Mouse (Mus musculus): Measurements from ENCODE around the gene Ypel3. TPM values are rescaled to one million over a fixed set of nuclear protein-coding genes. Genes with fewer than 3 reads are reported as not detected.
"Not testable (repeated sequence)": the region's sequence is repeated elsewhere in the genome, so short reads cannot be mapped to it uniquely, and the experiment has no call there.

Ypel3 gene
- polyA plus RNA-seq, 1 experiment, result 58.8 TPM

GRCm38 (mm10) chr7:126778147-126778546 is 1.4 kb downstream of the Ypel3 start:
- Histone ChIP-seq H3K27ac (ENCODE audit: insufficient read depth, low read length) (no peak overlapping the region), H3K4me3 (ENCODE audit: insufficient read depth, low read length) (no peak overlapping the region)

GRCm38 (mm10) chr7:126779101-126779500 is 2.3 kb downstream of the Ypel3 start:
- not testable (repeated sequence) for H3K4me1 ChIP-seq (ENCODE audit: control insufficient read depth, insufficient read depth, low read length); H3K4me3 ChIP-seq (ENCODE audit: insufficient read depth, low read length); H3K27ac ChIP-seq (ENCODE audit: insufficient read depth, low read length)

More at GRCm38 (mm10) chr7:126778147-126778546, 1.4 kb downstream of the Ypel3 start:
- peaks cover 6% of the 10 kb centered on the region; the same call in 1 of the 2 replicates for H3K4me1 ChIP-seq (ENCODE audit: control insufficient read depth, insufficient read depth, low read length)
- TF ChIP-seq CTCF (IDR thresholded peaks at IDR 0.05; ENCODE audit: borderline replicate concordance, insufficient read depth, low read length) (no peak), POLR2A (IDR thresholded peaks at IDR 0.05; ENCODE audit: low read depth, low read length) (no peak)

DNA sequence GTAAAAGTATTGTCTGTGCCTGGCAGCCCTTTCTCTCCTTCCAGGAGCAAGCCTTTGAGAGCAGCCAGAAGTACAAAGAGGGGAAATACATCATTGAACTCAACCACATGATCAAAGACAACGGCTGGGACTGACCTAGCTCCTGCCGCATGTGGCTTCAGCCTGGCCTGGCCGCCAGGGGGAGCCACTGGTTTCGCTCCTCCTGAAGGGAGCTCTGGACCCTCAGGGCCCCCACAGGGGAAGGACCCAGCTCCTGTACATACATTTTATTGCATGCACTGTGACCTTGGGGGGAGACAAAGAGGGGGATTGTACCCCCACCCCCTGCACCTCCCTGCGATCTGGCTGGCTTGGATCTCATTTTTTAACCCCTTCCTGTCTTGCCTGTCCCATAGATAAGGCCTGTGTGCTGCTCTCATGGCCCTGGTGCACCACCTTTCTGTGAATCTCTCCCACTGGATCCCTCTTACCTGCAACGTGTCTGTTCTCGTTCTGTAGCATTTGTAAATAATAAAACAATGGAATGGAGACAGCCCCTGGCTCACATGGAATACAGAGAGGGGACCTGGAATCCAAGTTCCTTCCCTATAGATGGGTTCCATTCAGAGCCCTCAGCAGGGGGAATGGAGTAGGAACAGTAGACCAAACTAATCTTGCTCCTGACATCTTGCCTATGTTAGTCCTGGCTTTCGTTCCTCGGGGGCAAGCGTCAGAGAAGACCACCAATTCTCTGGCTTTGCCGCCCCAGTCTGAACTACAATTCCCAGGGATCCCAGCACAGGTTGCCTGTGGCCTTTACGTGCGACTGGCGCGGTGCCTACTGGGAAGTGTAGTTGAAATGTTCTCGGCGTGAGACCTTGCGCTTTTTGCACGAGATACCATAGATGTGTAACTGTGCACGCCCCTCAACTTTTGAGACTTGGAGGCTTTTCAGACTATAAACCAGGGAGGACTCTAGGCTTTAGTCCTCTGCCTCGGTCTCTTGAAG is 3.5 kb downstream of the Ypel3 start:
- TF ChIP-seq CTCF (IDR thresholded peaks at IDR 0.05; ENCODE audit: borderline replicate concordance, insufficient read depth, low read length), result peak; percentile 67
- TF ChIP-seq POLR2A (IDR thresholded peaks at IDR 0.05; ENCODE audit: low read depth, low read length), result no peak; the same call in 1 of the 2 replicates
- H3K4me1 ChIP-seq (ENCODE audit: control insufficient read depth, insufficient read depth, low read length), result peaks cover 6% of the 10 kb centered on the region; the same call in 1 of the 2 replicates
- no peak overlapping the region for H3K27ac ChIP-seq (ENCODE audit: insufficient read depth, low read length)
- H3K4me3 ChIP-seq (ENCODE audit: insufficient read depth, low read length), result peak overlapping the region; percentile 12; the same call in 1 of the 2 replicates

DNA sequence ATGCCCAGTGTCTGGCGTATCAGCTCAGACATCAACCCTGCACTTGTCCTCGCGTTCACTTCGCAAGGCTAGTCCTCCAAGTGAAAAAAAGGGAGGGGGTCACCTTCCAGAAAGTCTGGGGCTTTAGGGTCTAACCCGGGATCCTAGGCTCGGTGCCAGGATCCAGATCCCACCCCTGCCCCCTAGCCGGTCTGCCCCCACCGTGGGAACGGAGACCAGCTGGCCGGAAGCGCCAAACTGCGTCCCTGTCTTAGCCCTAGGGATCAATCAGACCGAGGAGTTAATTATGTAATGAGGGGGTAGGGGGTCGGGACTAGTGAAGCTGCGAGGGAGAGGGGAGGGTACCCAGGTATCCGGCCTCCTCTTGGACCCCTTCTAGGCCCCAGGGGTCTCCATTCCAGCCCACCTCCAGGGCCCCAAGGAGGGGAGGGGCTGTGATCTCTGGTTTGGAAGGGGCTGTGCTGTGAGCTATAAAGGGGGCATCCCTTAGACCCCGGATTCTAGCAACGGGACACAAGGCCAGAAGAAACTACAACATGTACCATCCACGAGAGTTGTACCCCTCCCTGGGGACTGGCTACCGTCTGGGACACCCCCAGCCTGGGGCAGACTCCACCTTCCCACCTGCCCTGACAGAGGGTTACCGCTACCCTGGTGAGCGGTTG is 4.3 kb downstream of the Ypel3 start, which contains the start of gene Tbx6:
Tbx6 (plus strand) TSS at position 513 of the 665 bp plus-strand sequence.
- Histone ChIP-seq H3K4me1 (ENCODE audit: control insufficient read depth, insufficient read depth, low read length) (peaks cover 2% of the 10 kb centered on the region; the same call in 1 of the 2 replicates), H3K27ac (ENCODE audit: insufficient read depth, low read length) (no peak within 1 kb of the TSS), H3K4me3 (ENCODE audit: insufficient read depth, low read length) (peak within 1 kb of the TSS; percentile 12; the same call in 1 of the 2 replicates)
- no peak for TF ChIP-seq CTCF (IDR thresholded peaks at IDR 0.05; ENCODE audit: borderline replicate concordance, insufficient read depth, low read length)
- TF ChIP-seq POLR2A (IDR thresholded peaks at IDR 0.05; ENCODE audit: low read depth, low read length), result no peak

DNA sequence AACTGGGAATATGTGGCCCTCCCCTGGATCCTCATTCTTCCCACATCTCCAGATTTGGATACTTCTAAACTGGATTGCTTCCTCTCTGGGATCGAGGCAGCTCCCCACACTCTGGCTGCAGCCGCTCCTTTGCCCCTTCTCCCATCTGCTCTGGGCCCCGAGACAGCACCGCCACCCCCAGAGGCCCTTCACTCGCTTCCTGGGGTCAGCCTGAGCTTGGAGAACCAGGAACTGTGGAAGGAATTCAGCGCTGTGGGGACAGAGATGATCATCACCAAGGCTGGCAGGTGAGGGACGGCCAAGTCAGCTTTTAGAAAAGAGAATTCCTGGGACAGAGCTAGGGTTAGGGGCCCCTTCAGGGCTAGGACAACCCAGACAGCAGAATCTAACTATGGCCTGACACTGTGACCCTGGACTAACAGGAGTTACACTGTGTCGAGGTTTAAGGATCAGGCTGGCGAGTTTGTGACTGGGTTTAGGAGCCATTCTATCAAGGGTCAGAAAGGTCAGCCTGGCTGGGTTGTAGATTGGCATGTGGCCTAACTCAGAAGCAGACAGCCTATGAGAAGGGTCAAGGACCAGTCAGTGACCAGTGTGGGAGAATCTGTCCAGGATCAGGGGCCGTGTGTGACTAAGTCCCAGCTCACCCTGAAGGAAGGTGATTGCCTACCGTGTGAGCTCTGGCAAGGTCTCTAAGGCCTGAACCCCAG is 5.1 kb downstream of the Ypel3 start:
- no peak overlapping the region for H3K4me3 ChIP-seq (ENCODE audit: insufficient read depth, low read length)
- TF ChIP-seq CTCF (IDR thresholded peaks at IDR 0.05; ENCODE audit: borderline replicate concordance, insufficient read depth, low read length), result no peak
- TF ChIP-seq POLR2A (IDR thresholded peaks at IDR 0.05; ENCODE audit: low read depth, low read length), result no peak
- H3K4me1 ChIP-seq (ENCODE audit: control insufficient read depth, insufficient read depth, low read length), result no peaks in the 10 kb centered on the region
- no peak overlapping the region for H3K27ac ChIP-seq (ENCODE audit: insufficient read depth, low read length)

DNA sequence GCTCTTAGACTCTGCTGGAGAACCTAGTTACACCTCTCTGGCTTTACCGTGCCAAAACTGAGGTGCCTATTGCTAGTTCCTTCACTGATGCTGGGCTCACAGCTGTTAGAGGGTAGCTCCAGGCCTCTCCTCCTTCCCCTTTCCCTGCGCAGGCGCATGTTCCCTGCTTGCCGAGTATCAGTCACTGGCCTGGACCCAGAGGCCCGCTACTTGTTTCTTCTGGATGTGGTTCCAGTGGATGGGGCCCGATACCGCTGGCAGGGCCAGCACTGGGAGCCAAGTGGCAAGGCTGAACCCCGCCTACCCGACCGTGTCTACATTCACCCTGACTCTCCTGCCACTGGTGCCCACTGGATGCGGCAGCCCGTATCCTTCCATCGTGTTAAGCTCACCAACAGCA is 5.9 kb downstream of the Ypel3 start:
- no peak for TF ChIP-seq CTCF (IDR thresholded peaks at IDR 0.05; ENCODE audit: borderline replicate concordance, insufficient read depth, low read length)
- TF ChIP-seq POLR2A (IDR thresholded peaks at IDR 0.05; ENCODE audit: low read depth, low read length), result no peak
- Histone ChIP-seq H3K27ac (ENCODE audit: insufficient read depth, low read length) (no peak overlapping the region), H3K4me1 (ENCODE audit: control insufficient read depth, insufficient read depth, low read length) (no peaks in the 10 kb centered on the region)

GRCm38 (mm10) chr7:126784469-126784868 is 7.7 kb downstream of the Ypel3 start:
- no peak for TF ChIP-seq POLR2A (IDR thresholded peaks at IDR 0.05; ENCODE audit: low read depth, low read length)
- no peak for TF ChIP-seq CTCF (IDR thresholded peaks at IDR 0.05; ENCODE audit: borderline replicate concordance, insufficient read depth, low read length)
- H3K4me1 ChIP-seq (ENCODE audit: control insufficient read depth, insufficient read depth, low read length), result no peaks in the 10 kb centered on the region
- H3K4me3 ChIP-seq (ENCODE audit: insufficient read depth, low read length), result no peak overlapping the region
- no peak overlapping the region for H3K27ac ChIP-seq (ENCODE audit: insufficient read depth, low read length)

More for the DNA sequence above, 5.9 kb downstream of the Ypel3 start:
- no peak overlapping the region for H3K4me3 ChIP-seq (ENCODE audit: insufficient read depth, low read length)

DNA sequence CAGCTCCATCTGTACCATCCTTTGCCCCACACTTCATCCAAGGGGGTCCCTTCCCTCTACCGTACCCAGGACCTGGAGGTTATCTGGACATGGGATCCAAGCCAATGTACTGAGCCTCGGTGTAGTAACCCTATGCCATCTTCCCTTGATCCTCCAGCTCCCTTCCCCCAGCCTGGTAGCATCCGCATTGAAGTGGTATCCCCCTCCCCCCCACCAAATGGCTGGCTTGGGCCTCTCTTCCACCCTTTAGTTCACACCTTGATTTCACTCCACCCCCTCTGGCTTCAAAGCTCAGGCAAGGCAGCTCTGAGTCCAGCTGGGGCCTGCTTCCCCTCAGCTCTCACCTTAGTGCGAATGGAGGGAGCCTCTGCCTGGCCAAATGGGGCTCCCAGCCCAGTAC is 8.3 kb downstream of the Ypel3 start:
- Histone ChIP-seq H3K4me3 (ENCODE audit: insufficient read depth, low read length) (no peak overlapping the region), H3K27ac (ENCODE audit: insufficient read depth, low read length) (no peak overlapping the region), H3K4me1 (ENCODE audit: control insufficient read depth, insufficient read depth, low read length) (no peaks in the 10 kb centered on the region)
- TF ChIP-seq CTCF (IDR thresholded peaks at IDR 0.05; ENCODE audit: borderline replicate concordance, insufficient read depth, low read length) (no peak), POLR2A (IDR thresholded peaks at IDR 0.05; ENCODE audit: low read depth, low read length) (no peak)

DNA sequence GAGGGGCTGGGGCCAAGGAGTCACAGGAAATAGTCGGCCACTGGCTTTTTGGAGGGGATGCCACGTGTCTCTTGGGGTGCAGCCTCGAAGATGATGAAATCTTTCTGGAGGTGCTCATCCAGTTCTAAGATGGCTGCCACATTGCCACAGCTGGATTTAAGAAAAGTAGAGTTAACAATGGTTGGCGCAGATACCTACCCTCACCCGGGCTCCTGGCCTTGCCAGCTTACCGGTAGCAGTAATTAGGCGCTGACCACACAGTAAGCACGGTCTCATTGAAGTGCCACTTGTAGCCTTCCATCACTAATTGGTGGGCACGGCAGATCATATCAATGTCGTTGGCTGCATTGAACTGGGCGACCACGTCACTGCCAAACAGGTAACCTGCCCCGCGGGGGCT is 9.4 kb downstream of the Ypel3 start:
- Histone ChIP-seq H3K4me1 (ENCODE audit: control insufficient read depth, insufficient read depth, low read length) (no peaks in the 10 kb centered on the region), H3K4me3 (ENCODE audit: insufficient read depth, low read length) (no peak overlapping the region), H3K27ac (ENCODE audit: insufficient read depth, low read length) (no peak overlapping the region)
- no peak for TF ChIP-seq POLR2A (IDR thresholded peaks at IDR 0.05; ENCODE audit: low read depth, low read length)
- TF ChIP-seq CTCF (IDR thresholded peaks at IDR 0.05; ENCODE audit: borderline replicate concordance, insufficient read depth, low read length), result no peak

All from embryonic fibroblast, embryonic 13.5 days (primary cell).